Mouse (Mus musculus) ES-E14 (cell line): ENCODE measurements at regions not wholly inside any gene's neighbourhood (a gene's known extent, or its start where the extent isn't known, plus 50 kb on each side); places are given as distances from the start of the nearest gene placed in this dataset.

Source experiments
- HCFC1 ChIP-seq: IDR thresholded peaks from 2 replicates; pipeline ENCODE4 v1.6.1; 2012; ENCODE audit warnings: low read length, inconsistent platforms, borderline replicate concordance; ENCODE audit not compliant: insufficient read depth
- ZNF384 ChIP-seq: IDR thresholded peaks from 2 replicates; pipeline ENCODE4 v1.6.1; 2012; ENCODE audit warnings: low read depth, low read length, inconsistent platforms

- TF ChIP-seq HCFC1 (no peak), ZNF384 (no peak)
These were observed 249.8 kb downstream of the En1 start for GRCm38 (mm10) chr1:120851860-120852503.
